Mouse (Mus musculus): ENCODE measurements around the gene Ptrhd1. TPM values are rescaled to one million over a fixed set of nuclear protein-coding genes. Genes with fewer than 3 reads are reported as not detected.
A peak's percentile ranks its signal among the peaks of the same experiment; 100 is the strongest.

Ptrhd1 gene
- polyA plus RNA-seq, 1 experiment from 2014 or later: 6.2 TPM

- ATAC-seq (ENCODE audit: borderline replicate concordance, extremely low read depth, low FRiP score, low TSS enrichment): no peak
These were observed 19.2 kb downstream of the Ptrhd1 start for GRCm38 (mm10) chr12:4252742-4253655.

DNA sequence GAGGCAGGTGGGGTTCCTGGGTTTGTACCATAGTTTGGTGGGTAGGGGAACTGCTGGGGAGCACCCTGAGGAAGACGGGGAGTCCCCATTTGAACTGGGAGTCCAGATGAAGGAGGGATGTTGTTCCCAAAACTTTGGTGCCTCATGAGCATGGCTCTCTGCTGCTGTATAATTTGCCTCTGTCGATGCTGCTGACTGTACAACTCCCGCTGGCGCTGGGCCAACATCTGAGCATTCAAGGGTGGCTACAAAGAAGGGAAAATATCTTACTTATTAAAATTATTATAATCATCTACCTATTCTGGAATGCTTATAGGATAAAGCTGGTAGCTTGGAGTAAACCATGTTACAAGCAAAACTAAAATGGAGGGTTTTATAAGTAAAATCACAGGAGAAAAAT is 33.9 kb downstream of the Ptrhd1 start:
- WGBS: 90% methylated on average over 4 of the region's 4 CpGs
- Histone ChIP-seq H3K27ac (no peak overlapping the region), H3K4me1 (no peaks in the 10 kb centered on the region), H3K27me3 (no peaks in the 10 kb centered on the region), H3K4me2 (no peak overlapping the region), H3K36me3 (peaks cover 23% of the 10 kb centered on the region), H3K4me3 (no peak overlapping the region), H3K9me3 (no peaks in the 10 kb centered on the region), H3K9ac (no peak overlapping the region)
- ATAC-seq (ENCODE audit: borderline replicate concordance, extremely low read depth, low FRiP score, low TSS enrichment): no peak

More at GRCm38 (mm10) chr12:4252742-4253655, 19.2 kb downstream of the Ptrhd1 start:
- Histone ChIP-seq H3K36me3 (no peaks in the 10 kb centered on the region), H3K9me3 (no peaks in the 10 kb centered on the region), H3K4me1 (no peaks in the 10 kb centered on the region), H3K9ac (no peak overlapping the region), H3K27me3 (no peaks in the 10 kb centered on the region), H3K4me2 (no peak overlapping the region), H3K4me3 (no peak overlapping the region), H3K27ac (no peak overlapping the region)
- WGBS: 85% methylated on average over 16 of the region's 16 CpGs

DNA sequence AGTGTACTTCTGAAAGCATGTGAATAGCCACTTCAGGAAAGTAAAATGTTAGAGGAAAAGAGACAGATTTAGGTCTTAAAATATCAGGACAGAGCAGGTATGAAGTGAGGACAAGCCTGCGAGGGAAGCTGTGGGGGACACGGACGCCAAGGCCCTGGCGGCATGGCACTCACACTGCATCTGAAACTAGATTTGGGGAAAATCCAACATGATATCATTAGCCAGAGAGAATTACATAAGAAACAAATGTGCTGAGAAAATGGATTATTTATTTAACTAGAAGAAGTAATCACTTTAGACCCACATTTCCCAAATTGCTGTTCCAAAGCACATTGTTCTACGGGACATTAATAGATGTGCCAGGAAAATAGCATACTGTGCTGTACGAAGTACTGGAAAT is 37.3 kb downstream of the Ptrhd1 start:
- H3K4me2 ChIP-seq: no peak overlapping the region
- no peak for ATAC-seq (ENCODE audit: borderline replicate concordance, extremely low read depth, low FRiP score, low TSS enrichment)
- no peaks in the 10 kb centered on the region for H3K9me3 ChIP-seq
- H3K27me3 ChIP-seq: no peaks in the 10 kb centered on the region
- H3K9ac ChIP-seq: no peak overlapping the region
- H3K27ac ChIP-seq: no peak overlapping the region
- H3K36me3 ChIP-seq: peaks cover 33% of the 10 kb centered on the region
- WGBS: 85% methylated on average over 6 of the region's 6 CpGs
- no peaks in the 10 kb centered on the region for H3K4me1 ChIP-seq
- no peak overlapping the region for H3K4me3 ChIP-seq

DNA sequence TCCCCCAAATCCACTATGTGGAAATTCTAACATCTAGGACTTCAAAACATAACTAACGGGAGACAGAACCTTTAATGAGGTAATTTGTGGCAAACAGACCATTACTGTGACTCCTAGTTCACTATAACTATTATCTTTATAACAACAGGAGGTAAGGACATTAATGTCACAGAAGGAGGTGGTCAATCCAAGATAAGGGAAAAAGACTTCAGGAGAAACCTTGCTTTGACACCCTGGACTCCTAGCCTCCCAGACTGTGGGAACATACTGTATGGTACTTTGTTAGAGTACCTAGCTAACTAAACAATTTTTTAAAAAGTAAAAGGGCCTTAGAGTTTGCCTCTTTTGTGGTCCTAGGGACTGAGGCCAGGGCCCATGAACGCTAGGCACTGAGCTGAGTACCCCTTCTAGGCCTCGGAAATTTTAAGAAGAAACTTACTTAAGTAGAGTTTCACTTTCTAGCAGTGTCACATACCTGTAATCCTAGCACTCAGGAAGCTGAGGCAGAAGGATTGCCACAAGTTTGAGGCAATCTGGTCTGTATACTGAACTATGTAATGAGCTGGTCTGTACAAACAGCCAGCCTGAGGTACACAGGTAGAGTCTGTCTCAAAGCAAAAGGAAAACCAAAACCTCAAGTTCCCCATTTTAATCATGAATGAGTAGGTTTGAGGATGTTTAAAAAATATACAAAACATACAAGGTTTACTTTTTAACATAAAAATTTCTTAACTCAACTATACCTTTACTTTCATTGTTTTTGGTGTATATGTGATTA is 45.3 kb downstream of the Ptrhd1 start:
- ATAC-seq (ENCODE audit: borderline replicate concordance, extremely low read depth, low FRiP score, low TSS enrichment): no peak
- Histone ChIP-seq H3K36me3 (peaks cover 8% of the 10 kb centered on the region), H3K4me2 (no peak overlapping the region), H3K4me1 (no peaks in the 10 kb centered on the region), H3K9me3 (no peaks in the 10 kb centered on the region), H3K4me3 (no peak overlapping the region), H3K27ac (no peak overlapping the region), H3K27me3 (no peaks in the 10 kb centered on the region), H3K9ac (no peak overlapping the region)
- WGBS: 82% methylated on average over 3 of the region's 3 CpGs

DNA sequence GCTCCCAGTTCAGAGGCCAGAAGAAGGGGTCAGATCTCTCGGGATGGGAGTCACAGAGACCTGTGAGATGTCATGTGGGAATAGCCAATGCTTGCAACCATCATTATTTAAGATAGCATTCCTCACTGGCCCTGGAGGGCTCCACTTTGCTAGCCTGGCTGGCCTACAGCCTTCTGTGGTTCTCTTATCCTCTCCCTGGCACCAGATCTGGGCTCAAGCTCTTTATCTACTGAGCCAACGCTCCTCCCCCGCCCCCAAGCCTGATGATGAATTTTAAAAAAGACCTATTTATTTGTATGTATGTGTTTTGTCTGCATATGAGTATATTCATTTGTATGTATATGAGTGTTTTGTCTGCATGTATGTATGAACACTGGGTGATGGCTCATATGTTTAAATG is 46.1 kb downstream of the Ptrhd1 start:
- WGBS: 82% methylated on average over 3 of the region's 3 CpGs
- Histone ChIP-seq H3K4me1 (no peaks in the 10 kb centered on the region), H3K36me3 (peaks cover 3% of the 10 kb centered on the region; the same call in 1 of the 2 replicates), H3K9ac (no peak overlapping the region), H3K27me3 (no peaks in the 10 kb centered on the region), H3K4me3 (no peak overlapping the region), H3K9me3 (no peaks in the 10 kb centered on the region), H3K4me2 (no peak overlapping the region), H3K27ac (no peak overlapping the region)
- ATAC-seq (ENCODE audit: borderline replicate concordance, extremely low read depth, low FRiP score, low TSS enrichment): no peak

GRCm38 (mm10) chr12:4285186-4285585 is 51.4 kb downstream of the Ptrhd1 start:
- Histone ChIP-seq H3K4me1 (0 out of 2 replicates have a peak, but pooled peaks cover 3% of the 10 kb centered on the region), H3K27ac (peak overlapping the region; percentile 59; the same call in 1 of the 2 replicates), H3K9ac (no peak overlapping the region), H3K9me3 (no peaks in the 10 kb centered on the region), H3K4me3 (no peak overlapping the region), H3K4me2 (no peak overlapping the region), H3K27me3 (no peaks in the 10 kb centered on the region), H3K36me3 (no peaks in the 10 kb centered on the region)
- ATAC-seq (ENCODE audit: borderline replicate concordance, extremely low read depth, low FRiP score, low TSS enrichment): peak; percentile 52; the same call in 1 of the 2 replicates
- 29% methylated on average over 3 of the region's 3 CpGs for WGBS

Other genes starting within 250 kb of the Ptrhd1 start
- 4.0 and 4.2 TPM in 2 replicates for gene Efr3b, start 195.1 kb upstream of the Ptrhd1 start, polyA plus RNA-seq (2015; fragmentation: Nextera tagmentation; extraction: Ambion mirVana)
- 6.4 and 6.9 TPM in 2 replicates for gene Dnajc27, start 151.4 kb upstream of the Ptrhd1 start, polyA plus RNA-seq (2015; fragmentation: Nextera tagmentation; extraction: Ambion mirVana)
- gene Adcy3, start 100.9 kb upstream of the Ptrhd1 start, polyA plus RNA-seq (2015; fragmentation: Nextera tagmentation; extraction: Ambion mirVana): 10.9 and 12.2 TPM in 2 replicates
- 16.3 and 17.0 TPM in 2 replicates for gene Cenpo, start 267 bp downstream of the Ptrhd1 start, polyA plus RNA-seq (2015; fragmentation: Nextera tagmentation; extraction: Ambion mirVana)
- gene Ncoa1, start 243.2 kb downstream of the Ptrhd1 start, polyA plus RNA-seq (2015; fragmentation: Nextera tagmentation; extraction: Ambion mirVana): 7.7 and 9.1 TPM in 2 replicates

Data from lung, embryonic 15.5 days (tissue).